Mouse (Mus musculus): Measurements from ENCODE around the gene Dennd1b. TPM values are rescaled to one million over a fixed set of nuclear protein-coding genes. Genes with fewer than 3 reads are reported as not detected.

The Dennd1b gene
- polyA plus RNA-seq, 1 experiment = 7.7 TPM

DNA sequence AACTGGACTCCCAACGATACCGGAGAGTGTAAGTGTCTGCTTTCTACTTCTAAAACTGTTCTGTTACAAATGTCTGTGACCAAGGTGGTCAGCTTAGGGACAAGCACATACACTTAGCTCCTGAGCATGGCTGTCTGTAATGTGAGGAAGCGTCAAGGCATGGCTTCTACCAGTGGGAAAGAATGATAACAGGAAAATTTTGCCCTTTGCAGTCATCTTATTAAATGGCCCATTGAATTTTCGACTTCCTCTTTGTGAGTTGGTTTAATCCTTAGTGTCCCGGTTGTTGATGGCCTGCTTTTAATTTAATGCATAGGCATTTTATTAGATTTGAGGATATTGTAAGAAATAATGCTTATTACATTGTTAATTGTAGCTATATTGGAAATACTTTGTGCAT, 97.1 kb downstream of the Dennd1b start:
- no peak for TF ChIP-seq POLR2A (IDR thresholded peaks at IDR 0.05; ENCODE audit: borderline replicate concordance, control insufficient read depth, low read depth, low read length)
- no peak for TF ChIP-seq CTCF (IDR thresholded peaks at IDR 0.05; ENCODE audit: control insufficient read depth, insufficient read depth, low read length)
- no peak overlapping the region for H3K4me3 ChIP-seq (replicated peaks; ENCODE audit: control insufficient read depth, low read depth, low read length)
- no peaks in the 10 kb centered on the region for H3K4me1 ChIP-seq (ENCODE audit: control insufficient read depth, insufficient read depth, low read length)
- H3K27ac ChIP-seq (ENCODE audit: control insufficient read depth, insufficient read depth, low read depth, low read length, poor library complexity) = no peak overlapping the region
- 84% methylated on average over 5 of the region's 5 CpGs for WGBS

DNA sequence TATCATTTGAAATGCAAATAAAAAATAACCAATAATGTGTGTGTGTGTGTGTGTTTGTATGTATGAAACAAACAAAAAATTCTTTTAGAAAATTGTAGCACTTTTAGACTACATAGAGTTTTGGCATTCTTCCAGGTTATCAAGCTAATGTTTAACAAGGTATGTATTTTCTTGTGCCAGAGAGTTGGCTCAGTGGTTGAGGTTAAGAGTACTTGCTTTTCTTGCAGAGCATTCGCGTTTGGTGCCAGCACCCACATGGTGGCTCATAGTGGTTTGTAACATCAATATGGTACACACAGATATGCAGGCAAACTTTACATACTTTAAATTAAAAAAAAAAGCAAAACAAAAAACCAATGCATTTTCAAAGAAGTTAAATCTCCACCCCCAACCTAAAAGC, 101.5 kb downstream of the Dennd1b start:
- WGBS = 83% methylated on average over 2 of the region's 2 CpGs
- TF ChIP-seq POLR2A (IDR thresholded peaks at IDR 0.05; ENCODE audit: borderline replicate concordance, control insufficient read depth, low read depth, low read length) (no peak), CTCF (IDR thresholded peaks at IDR 0.05; ENCODE audit: control insufficient read depth, insufficient read depth, low read length) (no peak)

DNA sequence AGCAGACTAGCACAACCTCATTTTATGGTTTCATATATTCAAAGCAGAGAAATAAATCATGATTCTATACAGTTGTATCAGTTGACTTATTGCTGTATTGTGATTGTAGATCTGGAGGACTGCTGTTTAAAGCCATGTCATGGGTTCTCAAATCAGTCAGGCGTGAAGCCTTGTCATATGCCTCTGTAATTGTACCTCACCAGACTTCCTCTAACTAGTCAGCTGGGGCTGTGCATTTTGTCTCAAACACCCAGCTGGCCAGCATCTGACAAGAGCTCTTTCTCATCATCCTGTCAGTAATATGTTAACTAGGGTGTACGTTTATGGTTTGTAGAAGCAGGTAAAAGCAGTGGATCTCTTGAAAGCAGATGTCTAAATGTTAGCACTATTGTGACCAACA, 104.0 kb downstream of the Dennd1b start:
- H3K4me3 ChIP-seq (replicated peaks; ENCODE audit: control insufficient read depth, low read depth, low read length) = no peak overlapping the region
- TF ChIP-seq POLR2A (IDR thresholded peaks at IDR 0.05; ENCODE audit: borderline replicate concordance, control insufficient read depth, low read depth, low read length) = no peak
- TF ChIP-seq CTCF (IDR thresholded peaks at IDR 0.05; ENCODE audit: control insufficient read depth, insufficient read depth, low read length) = no peak
- H3K4me1 ChIP-seq (ENCODE audit: control insufficient read depth, insufficient read depth, low read length) = no peaks in the 10 kb centered on the region
- 62% methylated on average over 2 of the region's 2 CpGs for WGBS
- no peak overlapping the region for H3K27ac ChIP-seq (ENCODE audit: control insufficient read depth, insufficient read depth, low read depth, low read length, poor library complexity)

More for the DNA sequence above, 101.5 kb downstream of the Dennd1b start:
- Histone ChIP-seq H3K4me1 (ENCODE audit: control insufficient read depth, insufficient read depth, low read length) (no peaks in the 10 kb centered on the region), H3K27ac (ENCODE audit: control insufficient read depth, insufficient read depth, low read depth, low read length, poor library complexity) (no peak overlapping the region), H3K4me3 (replicated peaks; ENCODE audit: control insufficient read depth, low read depth, low read length) (no peak overlapping the region)

DNA sequence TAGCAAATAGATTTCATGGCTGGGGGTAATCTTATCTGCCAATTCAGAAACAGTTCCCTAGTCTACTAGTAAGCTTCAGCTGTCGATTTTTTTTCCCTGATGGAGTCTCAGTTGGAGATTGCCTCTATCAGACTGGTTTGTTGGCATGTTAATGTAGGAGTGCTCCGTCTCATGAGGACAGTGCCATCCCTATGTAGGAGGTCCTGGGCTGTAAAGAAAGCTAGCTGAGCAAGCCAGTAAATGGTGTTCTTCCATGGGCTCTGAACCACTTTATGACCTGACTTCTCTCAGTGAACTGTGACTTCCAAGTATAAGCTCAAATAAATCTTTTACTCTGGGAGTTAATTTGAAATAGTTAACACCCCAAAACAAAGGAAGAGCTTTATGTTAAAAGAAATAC, 107.8 kb downstream of the Dennd1b start:
- H3K27ac ChIP-seq (ENCODE audit: control insufficient read depth, insufficient read depth, low read depth, low read length, poor library complexity) = no peak overlapping the region
- no peaks in the 10 kb centered on the region for H3K4me1 ChIP-seq (ENCODE audit: control insufficient read depth, insufficient read depth, low read length)
- H3K4me3 ChIP-seq (replicated peaks; ENCODE audit: control insufficient read depth, low read depth, low read length) = no peak overlapping the region
- TF ChIP-seq POLR2A (IDR thresholded peaks at IDR 0.05; ENCODE audit: borderline replicate concordance, control insufficient read depth, low read depth, low read length) (no peak), CTCF (IDR thresholded peaks at IDR 0.05; ENCODE audit: control insufficient read depth, insufficient read depth, low read length) (no peak)
- WGBS = 61% methylated on average over 2 of the region's 2 CpGs

DNA sequence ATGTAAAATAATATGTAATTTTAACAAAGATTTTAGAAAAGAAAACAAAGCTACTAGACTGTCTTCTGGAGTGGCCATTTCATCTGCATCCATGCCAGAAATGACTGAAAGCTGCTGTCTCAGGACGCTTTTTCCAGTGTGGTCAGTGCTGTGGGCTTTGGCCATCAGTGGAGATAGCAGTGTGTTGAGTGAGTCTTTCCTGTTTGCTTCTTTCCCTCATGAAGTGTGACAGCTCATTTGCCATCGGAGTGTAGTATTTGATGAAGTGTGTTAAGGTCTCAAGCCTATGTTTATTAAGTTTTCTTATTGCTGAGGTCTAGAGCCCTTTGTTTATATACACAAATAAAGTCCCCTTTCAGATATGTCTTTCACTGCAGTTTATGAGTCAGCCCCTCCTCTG, 112.4 kb downstream of the Dennd1b start:
- Histone ChIP-seq H3K27ac (ENCODE audit: control insufficient read depth, insufficient read depth, low read depth, low read length, poor library complexity) (no peak overlapping the region), H3K4me1 (ENCODE audit: control insufficient read depth, insufficient read depth, low read length) (no peaks in the 10 kb centered on the region; the same call in 1 of the 2 replicates), H3K4me3 (replicated peaks; ENCODE audit: control insufficient read depth, low read depth, low read length) (no peak overlapping the region)
- TF ChIP-seq POLR2A (IDR thresholded peaks at IDR 0.05; ENCODE audit: borderline replicate concordance, control insufficient read depth, low read depth, low read length) (no peak), CTCF (IDR thresholded peaks at IDR 0.05; ENCODE audit: control insufficient read depth, insufficient read depth, low read length) (no peak)
- 74% methylated on average over 2 of the region's 2 CpGs for WGBS

DNA sequence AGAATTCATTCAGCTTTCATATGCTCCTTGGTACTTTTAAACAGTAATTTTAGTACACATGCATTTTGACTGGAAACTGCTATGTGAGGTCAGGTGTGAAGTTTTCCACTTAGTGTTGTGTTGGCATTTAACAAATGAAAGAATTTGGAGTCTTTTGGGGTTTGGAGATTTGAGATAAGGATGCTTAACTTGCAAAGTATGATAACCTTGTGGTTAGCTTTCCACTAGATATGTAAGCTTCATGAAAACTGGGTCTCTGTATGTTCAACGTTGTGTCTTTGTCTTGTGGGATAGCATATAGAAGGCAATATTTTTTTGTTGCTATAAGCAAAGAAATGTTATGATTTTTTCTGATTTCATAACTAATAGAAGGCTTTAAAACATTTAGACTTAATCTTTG, 114.8 kb downstream of the Dennd1b start:
- H3K27ac ChIP-seq (ENCODE audit: control insufficient read depth, insufficient read depth, low read depth, low read length, poor library complexity) = no peak overlapping the region
- no peak overlapping the region for H3K4me3 ChIP-seq (replicated peaks; ENCODE audit: control insufficient read depth, low read depth, low read length)
- TF ChIP-seq POLR2A (IDR thresholded peaks at IDR 0.05; ENCODE audit: borderline replicate concordance, control insufficient read depth, low read depth, low read length) (no peak), CTCF (IDR thresholded peaks at IDR 0.05; ENCODE audit: control insufficient read depth, insufficient read depth, low read length) (no peak)
- no peaks in the 10 kb centered on the region; the same call in 1 of the 2 replicates for H3K4me1 ChIP-seq (ENCODE audit: control insufficient read depth, insufficient read depth, low read length)
- 60% methylated on average over 1 of the region's 1 CpGs for WGBS

DNA sequence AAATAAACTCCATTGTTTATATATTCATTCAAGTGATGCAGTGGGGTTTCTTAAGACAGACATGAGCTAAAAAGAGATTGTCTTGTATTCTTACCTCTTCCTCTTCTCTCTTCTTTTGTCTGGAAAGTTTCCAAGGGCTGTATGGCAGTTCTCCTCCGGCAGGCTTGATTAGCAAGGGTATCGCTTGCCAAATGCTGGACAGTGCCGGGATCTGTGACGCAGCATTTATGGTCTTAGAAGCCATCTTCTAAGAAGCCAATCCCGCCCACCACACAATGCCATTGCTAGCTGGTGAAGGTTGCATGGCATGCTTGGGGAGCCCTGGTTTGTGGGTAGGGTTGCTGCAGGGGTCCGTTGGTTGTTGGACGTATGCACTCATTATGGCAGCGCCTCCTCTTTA, 115.8 kb downstream of the Dennd1b start:
- Histone ChIP-seq H3K4me3 (replicated peaks; ENCODE audit: control insufficient read depth, low read depth, low read length) (no peak overlapping the region), H3K4me1 (ENCODE audit: control insufficient read depth, insufficient read depth, low read length) (no peaks in the 10 kb centered on the region; the same call in 1 of the 2 replicates), H3K27ac (ENCODE audit: control insufficient read depth, insufficient read depth, low read depth, low read length, poor library complexity) (no peak overlapping the region)
- TF ChIP-seq POLR2A (IDR thresholded peaks at IDR 0.05; ENCODE audit: borderline replicate concordance, control insufficient read depth, low read depth, low read length) (no peak), CTCF (IDR thresholded peaks at IDR 0.05; ENCODE audit: control insufficient read depth, insufficient read depth, low read length) (no peak)
- 62% methylated on average over 8 of the region's 8 CpGs for WGBS

DNA sequence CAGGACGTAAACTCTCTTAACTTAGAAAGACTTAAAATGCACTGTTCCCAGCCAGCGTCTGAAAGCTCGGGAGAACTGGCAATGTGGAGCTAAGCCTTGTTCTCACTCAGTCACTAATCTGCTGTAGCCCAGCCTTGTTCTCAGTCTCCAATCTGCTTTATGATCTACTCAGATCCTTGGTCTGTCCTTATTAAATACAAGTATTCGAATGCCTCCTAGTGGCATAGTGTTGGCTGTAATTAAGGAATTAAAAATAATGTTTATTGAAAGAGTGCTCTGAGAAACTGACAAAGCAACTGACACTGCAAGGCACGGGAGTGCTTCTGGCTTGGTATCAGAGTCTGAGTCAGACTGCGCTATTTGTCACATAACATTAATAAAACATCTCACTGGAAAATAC, 116.3 kb downstream of the Dennd1b start:
- TF ChIP-seq CTCF (IDR thresholded peaks at IDR 0.05; ENCODE audit: control insufficient read depth, insufficient read depth, low read length) = no peak
- no peak for TF ChIP-seq POLR2A (IDR thresholded peaks at IDR 0.05; ENCODE audit: borderline replicate concordance, control insufficient read depth, low read depth, low read length)
- H3K27ac ChIP-seq (ENCODE audit: control insufficient read depth, insufficient read depth, low read depth, low read length, poor library complexity) = no peak overlapping the region
- H3K4me3 ChIP-seq (replicated peaks; ENCODE audit: control insufficient read depth, low read depth, low read length) = no peak overlapping the region
- H3K4me1 ChIP-seq (ENCODE audit: control insufficient read depth, insufficient read depth, low read length) = no peaks in the 10 kb centered on the region; the same call in 1 of the 2 replicates
- WGBS = 67% methylated on average over 6 of the region's 6 CpGs
